Mouse (Mus musculus) limb, embryonic 11.5 days (tissue): ENCODE results near the gene Sct. TPM values are rescaled to one million over a fixed set of nuclear protein-coding genes. Genes with fewer than 3 reads are reported as not detected.

Experiments used
- ATAC-seq: fragments of 200-750 bp; cut with Nextera tagmentation; 2 replicates; pipeline ENCODE4 v1.8.0; 2017; ENCODE audit warnings: low read depth; ENCODE audit not compliant: insufficient number of reproducible peaks, low FRiP score, low TSS enrichment
- DNase-seq: peaks from one replicate; pipeline ENCODE4 v3.0.0-alpha.2; 2015; ENCODE audit warnings: low spot score
- H3K27ac ChIP-seq: fragments of 300-500 bp; sonication (generic); replicated peaks from 2 replicates; pipeline ENCODE4 v1.5.1; 2014; ENCODE audit warnings: low read depth, mild to moderate bottlenecking, low read length
- H3K27me3 ChIP-seq: fragments of 300-500 bp; sonication (generic); 2 replicates; pipeline ENCODE4 v1.6.1; 2014; ENCODE audit warnings: mild to moderate bottlenecking, low read length, mixed read lengths; ENCODE audit not compliant: control insufficient read depth, insufficient read depth
- H3K36me3 ChIP-seq: fragments of 300-500 bp; sonication (generic); 2 replicates; pipeline ENCODE4 v1.6.1; 2014; ENCODE audit warnings: mild to moderate bottlenecking, low read length, moderate library complexity, mixed read lengths; ENCODE audit not compliant: control insufficient read depth, insufficient read depth
- H3K4me1 ChIP-seq: fragments of 300-500 bp; sonication (generic); 2 replicates; pipeline ENCODE4 v1.6.1; 2014; ENCODE audit warnings: low read length, mixed read lengths; ENCODE audit not compliant: control insufficient read depth, insufficient read depth
- H3K4me2 ChIP-seq: fragments of 300-500 bp; sonication (generic); 2 replicates; pipeline ENCODE4 v1.6.1; 2014; ENCODE audit warnings: low read depth, mild to moderate bottlenecking, moderate library complexity; ENCODE audit not compliant: severe bottlenecking
- H3K4me3 ChIP-seq: fragments of 300-500 bp; sonication (generic); 2 replicates; pipeline ENCODE4 v1.5.1; 2014; ENCODE audit warnings: low read depth, low read length
- H3K9ac ChIP-seq: fragments of 300-500 bp; sonication (generic); 2 replicates; pipeline ENCODE4 v1.6.1; 2014; ENCODE audit warnings: mild to moderate bottlenecking, low read length
- H3K9me3 ChIP-seq: fragments of 300-500 bp; sonication (generic); 2 replicates; pipeline ENCODE4 v1.6.1; 2016; ENCODE audit warnings: low read length; ENCODE audit not compliant: control insufficient read depth
- WGBS: fragments of 180-500 bp; shearing (Covaris S2); extraction: QIAGEN DNeasy Blood & Tissue Kit; methylation state at CpG from one replicate; pipeline ENCODE4 v1.1.7; 2014; 5-methylcytosine and 5-hydroxymethylcytosine counted together
- polyA plus RNA-seq: library from polyadenylated mRNA; unstranded; fragments of >200 nt; fragmentation: Nextera tagmentation; extraction: Ambion mirVana; gene quantifications from 2 replicates; pipeline ENCODE4 v1.2.1, GENCODE M21; 2014

Sct gene
- polyA plus RNA-seq, 1 experiment from 2014 or later: 10.2 TPM

- H3K9me3 ChIP-seq: no peaks in the 10 kb centered on the region
- H3K4me2 ChIP-seq: no peak overlapping the region
- H3K9ac ChIP-seq: no peak overlapping the region
- no peaks in the 10 kb centered on the region for H3K4me1 ChIP-seq
- H3K27ac ChIP-seq: no peak overlapping the region
- H3K4me3 ChIP-seq: no peak overlapping the region
- peaks cover 39% of the 10 kb centered on the region for H3K36me3 ChIP-seq
- no peaks in the 10 kb centered on the region for H3K27me3 ChIP-seq
- DNase-seq: peak; percentile 36
- no peak for ATAC-seq
- 84% methylated on average over 5 of the region's 5 CpGs for WGBS
Measured at GRCm38 (mm10) chr7:141315974-141316373, 37.0 kb upstream of the Sct start.

GRCm38 (mm10) chr7:141315076-141315475 lies 36.1 kb upstream of the Sct start:
- Histone ChIP-seq H3K4me2 (no peak overlapping the region), H3K27me3 (no peaks in the 10 kb centered on the region), H3K4me3 (no peak overlapping the region), H3K9ac (no peak overlapping the region), H3K4me1 (no peaks in the 10 kb centered on the region), H3K9me3 (no peaks in the 10 kb centered on the region), H3K27ac (no peak overlapping the region), H3K36me3 (peaks cover 37% of the 10 kb centered on the region)
- DNase-seq: no peak
- no peak for ATAC-seq
- WGBS: 91% methylated on average over 8 of the region's 8 CpGs

GRCm38 (mm10) chr7:141314416-141314815 lies 35.5 kb upstream of the Sct start:
- DNase-seq: no peak
- H3K9ac ChIP-seq: no peak overlapping the region
- 95% methylated on average over 2 of the region's 2 CpGs for WGBS
- H3K4me2 ChIP-seq: no peak overlapping the region
- H3K27ac ChIP-seq: no peak overlapping the region
- no peaks in the 10 kb centered on the region for H3K27me3 ChIP-seq
- H3K9me3 ChIP-seq: no peaks in the 10 kb centered on the region
- no peak for ATAC-seq
- H3K4me1 ChIP-seq: no peaks in the 10 kb centered on the region
- H3K4me3 ChIP-seq: no peak overlapping the region
- H3K36me3 ChIP-seq: peaks cover 37% of the 10 kb centered on the region

- no peak overlapping the region for H3K9ac ChIP-seq
- peaks cover 23% of the 10 kb centered on the region; the same call in 1 of the 2 replicates for H3K36me3 ChIP-seq
- H3K4me1 ChIP-seq: no peaks in the 10 kb centered on the region
- no peak for DNase-seq
- H3K4me2 ChIP-seq: no peak overlapping the region
- H3K9me3 ChIP-seq: no peaks in the 10 kb centered on the region
- H3K27me3 ChIP-seq: no peaks in the 10 kb centered on the region
- ATAC-seq: no peak
- no peak overlapping the region for H3K4me3 ChIP-seq
- no peak overlapping the region for H3K27ac ChIP-seq
- 87% methylated on average over 4 of the region's 4 CpGs for WGBS
Measured at GRCm38 (mm10) chr7:141304537-141304936, 25.6 kb upstream of the Sct start.

GRCm38 (mm10) chr7:141302702-141303268 lies 23.9 kb upstream of the Sct start:
- DNase-seq (no peak), ATAC-seq (no peak)
- peaks cover 20% of the 10 kb centered on the region; the same call in 1 of the 2 replicates for H3K36me3 ChIP-seq
- no peak overlapping the region for H3K27ac ChIP-seq
- H3K27me3 ChIP-seq: no peaks in the 10 kb centered on the region
- no peak overlapping the region for H3K9ac ChIP-seq
- H3K9me3 ChIP-seq: no peaks in the 10 kb centered on the region
- no peaks in the 10 kb centered on the region for H3K4me1 ChIP-seq
- H3K4me2 ChIP-seq: no peak overlapping the region
- 82% methylated on average over 1 of the region's 1 CpGs for whole genome bisulfite sequencing
- no peak overlapping the region for H3K4me3 ChIP-seq

- Histone ChIP-seq H3K4me1 (no peaks in the 10 kb centered on the region), H3K4me2 (no peak overlapping the region), H3K9me3 (no peaks in the 10 kb centered on the region), H3K9ac (no peak overlapping the region), H3K4me3 (no peak overlapping the region), H3K27me3 (no peaks in the 10 kb centered on the region), H3K27ac (no peak overlapping the region), H3K36me3 (peaks cover 16% of the 10 kb centered on the region; the same call in 1 of the 2 replicates)
- ATAC-seq: no peak
- no peak for DNase-seq
- WGBS: 95% methylated on average over 9 of the region's 9 CpGs
Measured at GRCm38 (mm10) chr7:141301386-141301785, 22.5 kb upstream of the Sct start.

GRCm38 (mm10) chr7:141299175-141299574 lies 20.2 kb upstream of the Sct start:
- H3K4me3 ChIP-seq: no peak overlapping the region
- H3K27me3 ChIP-seq: peaks cover 16% of the 10 kb centered on the region
- H3K27ac ChIP-seq: no peak overlapping the region
- H3K36me3 ChIP-seq: peaks cover 9% of the 10 kb centered on the region; the same call in 1 of the 2 replicates
- H3K9ac ChIP-seq: no peak overlapping the region
- H3K4me1 ChIP-seq: no peaks in the 10 kb centered on the region
- DNase-seq: no peak
- H3K9me3 ChIP-seq: no peaks in the 10 kb centered on the region
- H3K4me2 ChIP-seq: no peak overlapping the region
- WGBS: 97% methylated on average over 8 of the region's 8 CpGs
- no peak for ATAC-seq

GRCm38 (mm10) chr7:141297926-141298650 lies 19.2 kb upstream of the Sct start:
- Histone ChIP-seq H3K27ac (no peak overlapping the region), H3K9ac (no peak overlapping the region), H3K4me2 (no peak overlapping the region), H3K9me3 (no peaks in the 10 kb centered on the region), H3K27me3 (peaks cover 27% of the 10 kb centered on the region), H3K36me3 (peaks cover 7% of the 10 kb centered on the region; the same call in 1 of the 2 replicates), H3K4me3 (no peak overlapping the region), H3K4me1 (peaks cover 7% of the 10 kb centered on the region)
- no peak for DNase-seq
- 84% methylated on average over 3 of the region's 3 CpGs for WGBS
- no peak for ATAC-seq
